Mouse (Mus musculus) hindbrain, postnatal 0 days (tissue): ENCODE measurements at regions not wholly inside any gene's neighbourhood (a gene's known extent, or its start where the extent isn't known, plus 50 kb on each side); places are given as distances from the start of the nearest gene placed in this dataset.

ENCODE experiments used
- ATAC-seq: fragments of 200-750 bp; cut with Nextera tagmentation; 2 replicates; pipeline ENCODE4 v1.8.0; 2017; ENCODE audit warnings: mild to moderate bottlenecking, moderate TSS enrichment, moderate library complexity
- DNase-seq: peaks from one replicate; pipeline ENCODE4 v3.0.0-alpha.2; 2015; ENCODE audit warnings: low spot score
- H3K27ac ChIP-seq: fragments of 300-500 bp; sonication (generic); 2 replicates; pipeline ENCODE4 v1.5.1; 2014; ENCODE audit warnings: mild to moderate bottlenecking
- H3K27me3 ChIP-seq: fragments of 300-500 bp; sonication (generic); 2 replicates; pipeline ENCODE4 v1.6.1; 2014; ENCODE audit warnings: low read length, mixed read lengths; ENCODE audit not compliant: insufficient read depth
- H3K36me3 ChIP-seq: fragments of 300-500 bp; sonication (generic); 2 replicates; pipeline ENCODE4 v1.6.1; 2014; ENCODE audit warnings: low read length, mixed read lengths; ENCODE audit not compliant: insufficient read depth
- H3K4me1 ChIP-seq: fragments of 300-500 bp; sonication (generic); 2 replicates; pipeline ENCODE4 v1.6.1; 2014; ENCODE audit warnings: antibody characterized with exemption, low read length, mixed read lengths; ENCODE audit not compliant: insufficient read depth
- H3K4me2 ChIP-seq: fragments of 300-500 bp; sonication (generic); 2 replicates; pipeline ENCODE4 v1.6.1; 2014; ENCODE audit warnings: low read depth, mild to moderate bottlenecking, low read length, moderate library complexity, mixed read lengths
- H3K4me3 ChIP-seq: fragments of 300-500 bp; sonication (generic); 2 replicates; pipeline ENCODE4 v1.5.1; 2014; ENCODE audit warnings: low read length
- H3K9ac ChIP-seq: fragments of 300-500 bp; sonication (generic); replicated peaks from 2 replicates; pipeline ENCODE4 v1.6.1; 2014; ENCODE audit warnings: mild to moderate bottlenecking, low read length, moderate library complexity, mixed read lengths
- H3K9me3 ChIP-seq: fragments of 300-500 bp; sonication (generic); 2 replicates; pipeline ENCODE4 v1.6.1; 2016; ENCODE audit warnings: low read length, mixed read lengths
- CTCF ChIP-seq: IDR thresholded peaks from 2 replicates; pipeline ENCODE4 v1.5.1; 2016; ENCODE audit warnings: antibody characterized with exemption, control low read depth, low read depth
- WGBS: fragments of 180-500 bp; shearing (Covaris S2); extraction: QIAGEN DNeasy Blood & Tissue Kit; methylation state at CpG from one replicate; pipeline ENCODE4 v1.1.7; 2014; 5-methylcytosine and 5-hydroxymethylcytosine counted together

- Histone ChIP-seq H3K4me1 (no peaks in the 10 kb centered on the region), H3K36me3 (no peaks in the 10 kb centered on the region), H3K27me3 (no peaks in the 10 kb centered on the region), H3K4me2 (no peak overlapping the region), H3K4me3 (no peak overlapping the region), H3K27ac (no peak overlapping the region), H3K9me3 (no peaks in the 10 kb centered on the region), H3K9ac (no peak overlapping the region)
- ATAC-seq: no peak
- whole genome bisulfite sequencing: 97% methylated on average over 2 of the region's 2 CpGs
- no peak for DNase-seq
- no peak for TF ChIP-seq CTCF
Observed at GRCm38 (mm10) chr3:61308764-61309163, 52.7 kb upstream of the Rap2b start.

- Histone ChIP-seq H3K27ac (no peak overlapping the region), H3K4me2 (no peak overlapping the region), H3K36me3 (no peaks in the 10 kb centered on the region), H3K9ac (no peak overlapping the region), H3K27me3 (no peaks in the 10 kb centered on the region), H3K9me3 (no peaks in the 10 kb centered on the region), H3K4me3 (no peak overlapping the region), H3K4me1 (no peaks in the 10 kb centered on the region)
- ATAC-seq: no peak
- 98% methylated on average over 1 of the region's 1 CpGs for WGBS
- no peak for DNase-seq
- TF ChIP-seq CTCF: no peak
Observed at GRCm38 (mm10) chr3:61309197-61309596, 52.2 kb upstream of the Rap2b start.
